Mouse (Mus musculus) cerebellum, adult 11 months (tissue): Measurements from ENCODE around the gene Epha4.

Experiments used
- DNase-seq: peaks from one replicate; pipeline ENCODE4 v3.0.0; 2022

Gene Epha4

DNA sequence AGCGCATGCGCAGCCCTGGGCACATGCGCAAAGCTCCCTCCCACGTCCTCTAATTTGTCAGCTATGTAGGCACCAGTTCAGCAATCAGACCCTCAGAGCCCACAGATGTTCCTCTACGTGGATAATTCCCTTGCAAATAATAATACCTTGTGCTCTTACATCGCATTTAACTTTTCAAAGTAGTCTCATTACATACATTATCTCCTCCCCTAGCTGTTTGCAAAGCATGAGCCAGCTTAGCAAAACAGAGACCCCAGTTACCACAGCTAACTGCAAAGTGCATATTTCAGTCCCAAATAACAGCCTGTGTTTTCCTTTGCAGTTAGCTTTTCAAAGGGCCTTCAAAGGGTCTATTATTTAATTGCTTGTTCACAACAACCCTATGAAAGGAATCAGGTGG is 123.3 kb downstream of the Epha4 start:
- DNase-seq = no peak

DNA sequence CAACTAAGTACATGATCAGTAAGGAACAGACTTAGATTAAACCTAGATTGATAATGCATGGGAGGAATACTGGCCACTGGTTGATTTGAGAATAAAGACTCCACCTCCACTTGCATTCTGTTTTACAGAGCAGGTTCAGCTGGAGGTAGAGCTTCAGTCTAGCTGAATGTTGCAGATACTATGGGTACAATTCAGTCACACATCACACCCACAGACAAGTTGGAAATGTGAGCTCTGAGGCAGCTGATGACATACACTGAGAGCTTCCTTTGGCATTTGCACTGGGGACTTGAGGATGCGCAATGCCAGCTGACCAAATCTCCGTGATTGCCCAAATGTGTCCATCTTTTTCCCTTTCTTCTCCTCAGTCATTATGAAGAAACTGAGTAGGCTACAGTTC is 125.8 kb downstream of the Epha4 start:
- no peak for DNase-seq

DNA sequence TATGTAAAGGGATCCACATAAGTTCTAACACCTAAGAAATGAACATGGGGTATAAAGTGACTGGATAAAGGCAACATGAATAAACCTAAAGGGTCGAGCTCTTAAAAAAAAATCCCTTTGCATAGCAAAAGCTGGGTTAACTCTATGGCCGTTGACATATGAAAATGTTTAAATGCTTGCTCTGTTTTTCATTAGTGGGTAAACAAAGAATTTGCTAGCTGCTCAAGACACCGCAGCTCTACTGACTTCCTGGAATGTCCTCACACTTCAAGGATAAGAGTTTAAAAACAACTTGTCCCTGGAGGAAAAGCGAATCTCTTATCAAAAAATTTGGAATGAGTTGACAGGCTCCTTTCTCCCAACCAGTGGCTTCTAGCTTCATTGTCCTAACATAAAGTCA is 126.3 kb downstream of the Epha4 start:
- no peak for DNase-seq

DNA sequence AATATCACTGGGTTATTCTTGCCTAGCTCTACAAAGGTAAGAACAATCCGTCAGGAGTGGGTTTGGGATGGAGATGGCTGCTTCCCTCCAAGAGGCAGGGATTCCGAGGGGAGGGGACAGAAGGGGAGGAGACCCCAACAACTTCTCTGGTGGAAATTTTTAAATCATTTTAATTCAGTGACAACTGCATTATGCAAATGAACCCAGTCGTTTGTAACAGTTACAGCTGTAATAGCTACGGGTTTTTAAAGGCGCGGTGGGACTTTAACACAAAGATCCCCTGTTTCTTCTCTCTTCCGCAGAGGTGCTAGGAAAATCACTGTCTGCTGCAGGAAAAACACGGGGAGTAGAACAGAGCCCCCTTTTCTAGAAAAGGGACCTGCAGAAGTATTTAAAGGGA is 129.3 kb downstream of the Epha4 start:
- DNase-seq = no peak

DNA sequence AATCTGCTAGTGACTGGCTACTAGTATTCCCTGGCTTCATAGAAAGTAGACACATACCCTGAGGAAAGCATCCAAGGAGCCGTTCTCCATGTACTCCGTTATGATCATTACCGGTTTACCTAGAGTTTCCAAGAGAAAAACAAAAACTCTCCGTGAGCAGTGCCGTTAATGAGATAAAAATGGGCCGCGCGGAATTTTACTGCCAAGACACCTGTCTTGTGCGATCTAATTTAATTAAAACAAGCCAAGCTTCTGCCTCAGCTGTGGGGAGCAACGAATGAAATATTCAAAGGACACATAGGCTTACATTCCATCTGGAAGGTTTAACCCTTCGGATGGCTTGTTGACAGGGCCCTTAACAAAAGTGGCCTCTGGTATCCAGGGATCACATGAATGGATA is 131.4 kb downstream of the Epha4 start:
- DNase-seq = no peak

DNA sequence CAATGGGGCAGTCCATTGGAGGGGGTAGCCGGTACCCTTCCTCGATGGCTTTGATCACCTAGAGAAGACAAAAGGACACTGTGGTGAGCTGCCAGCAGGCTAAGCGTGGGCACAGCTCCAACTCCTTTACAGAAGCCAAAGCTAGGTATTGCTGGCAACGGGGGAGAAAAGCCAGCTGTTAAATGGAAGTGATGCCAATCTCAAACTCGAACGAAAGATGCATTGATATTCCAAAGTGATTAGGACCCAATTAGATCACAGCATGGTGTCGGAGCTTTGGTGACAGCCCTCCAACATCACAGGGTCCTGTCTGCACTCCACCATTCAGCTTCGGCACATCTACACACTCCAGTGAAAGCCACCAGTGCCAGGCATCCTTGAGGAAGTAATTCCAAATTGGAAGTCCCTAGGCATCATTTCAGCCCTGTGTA is 137.3 kb downstream of the Epha4 start:
- DNase-seq = no peak

DNA sequence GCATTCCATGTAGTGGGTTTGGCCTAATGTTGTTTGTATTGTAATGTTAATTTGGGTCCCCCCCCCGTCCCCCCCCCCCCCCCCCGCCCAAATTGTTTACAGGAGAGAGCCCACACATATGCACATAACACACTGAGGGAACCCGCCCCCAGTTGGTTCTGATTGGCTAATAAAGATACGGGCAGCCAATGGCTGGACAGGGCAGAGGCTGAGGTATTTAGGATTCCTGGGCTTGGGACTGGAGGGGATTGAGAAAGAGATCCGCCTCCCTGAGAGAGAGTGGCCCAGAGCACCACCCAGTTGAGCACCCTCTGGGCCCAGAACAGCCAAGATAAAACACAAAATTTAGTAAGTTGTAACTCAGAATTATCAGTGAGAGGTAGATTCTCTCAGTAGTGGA is 140.8 kb downstream of the Epha4 start:
- DNase-seq = no peak

DNA sequence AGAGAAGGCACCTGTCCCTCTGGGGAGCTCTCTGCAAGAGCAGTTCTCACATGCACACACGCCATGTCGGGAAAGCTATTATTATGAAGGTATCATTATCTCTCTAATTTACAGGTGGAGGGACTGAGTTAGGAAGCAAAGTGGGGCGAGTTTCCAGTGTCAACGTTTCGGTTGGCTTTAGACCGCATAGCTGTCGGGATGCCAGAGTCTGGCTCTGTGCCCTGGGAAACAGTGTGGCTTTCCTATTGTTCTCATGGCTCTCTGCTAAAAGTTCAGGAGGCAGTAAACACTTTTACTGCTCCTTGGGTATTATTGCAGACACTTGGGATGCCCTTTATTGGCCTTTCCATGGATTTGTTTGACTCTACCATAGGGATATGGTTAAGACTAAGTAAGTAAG is 144.0 kb downstream of the Epha4 start:
- DNase-seq = no peak

DNA sequence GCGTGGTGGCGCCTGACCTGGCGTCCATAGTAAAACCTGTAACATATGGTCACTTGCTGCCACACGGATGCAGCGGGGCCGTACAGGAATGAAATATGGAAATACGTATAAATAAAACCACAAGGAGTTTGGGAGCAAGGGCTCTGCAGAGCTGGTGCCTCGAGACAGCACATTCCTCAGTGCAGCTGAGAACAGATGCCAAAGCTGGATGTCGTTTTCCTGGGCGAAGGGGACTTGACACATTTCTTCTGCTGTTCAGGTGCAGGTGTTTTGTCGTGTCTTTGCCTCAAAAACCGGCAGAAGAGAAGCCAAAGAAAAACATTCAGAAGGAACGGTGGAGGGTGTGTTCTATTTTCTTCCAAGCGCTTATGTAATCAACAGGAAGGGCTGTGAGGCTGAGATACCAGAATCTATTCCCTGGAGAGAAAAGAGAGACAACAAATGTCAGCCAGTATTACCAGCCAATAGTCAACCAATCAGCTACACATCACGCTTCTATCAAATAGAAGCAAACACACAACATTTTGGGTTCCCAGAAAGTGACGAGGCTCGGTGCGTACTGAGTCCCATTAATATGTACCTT is 145.5 kb downstream of the Epha4 start:
- no peak for DNase-seq

DNA sequence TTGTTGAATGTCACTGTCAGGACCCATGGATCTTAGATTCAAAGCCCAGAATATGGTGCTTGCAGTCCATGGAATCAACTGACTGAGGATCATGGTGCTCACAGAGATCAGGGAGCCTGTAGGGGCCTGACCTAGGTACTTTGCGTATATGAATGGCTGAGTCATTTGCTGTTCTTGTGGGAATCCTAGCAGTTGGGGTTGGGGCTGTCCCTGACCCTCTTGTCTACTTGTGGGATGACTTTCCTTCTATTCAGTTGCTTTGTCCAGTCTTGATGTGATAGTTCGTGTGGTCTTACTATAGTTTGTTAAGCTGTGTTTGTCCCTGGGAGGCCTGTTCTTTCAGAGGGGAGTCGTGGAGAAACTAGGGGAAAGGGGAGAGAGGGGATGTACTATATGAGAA is 149.0 kb downstream of the Epha4 start:
- DNase-seq = no peak

DNA sequence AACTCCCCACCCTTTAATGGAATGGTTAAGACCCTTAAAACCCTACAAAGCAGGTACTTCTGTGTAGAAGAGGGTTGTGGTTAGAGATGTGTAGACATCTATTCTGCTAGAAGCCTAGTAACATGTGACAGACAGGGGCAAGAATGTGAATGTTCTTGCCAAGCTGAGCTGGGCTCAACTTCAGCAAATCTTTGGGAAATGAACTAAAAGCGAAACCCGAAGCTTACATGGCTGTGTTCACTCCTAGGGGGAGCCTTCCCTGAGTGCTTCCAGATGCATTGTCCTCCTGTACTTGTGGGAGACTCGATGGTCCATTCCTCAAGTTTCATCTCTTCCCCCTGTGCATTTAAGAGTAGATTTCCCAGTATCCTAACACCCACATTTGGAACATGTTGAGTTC is 150.3 kb downstream of the Epha4 start:
- no peak for DNase-seq

DNA sequence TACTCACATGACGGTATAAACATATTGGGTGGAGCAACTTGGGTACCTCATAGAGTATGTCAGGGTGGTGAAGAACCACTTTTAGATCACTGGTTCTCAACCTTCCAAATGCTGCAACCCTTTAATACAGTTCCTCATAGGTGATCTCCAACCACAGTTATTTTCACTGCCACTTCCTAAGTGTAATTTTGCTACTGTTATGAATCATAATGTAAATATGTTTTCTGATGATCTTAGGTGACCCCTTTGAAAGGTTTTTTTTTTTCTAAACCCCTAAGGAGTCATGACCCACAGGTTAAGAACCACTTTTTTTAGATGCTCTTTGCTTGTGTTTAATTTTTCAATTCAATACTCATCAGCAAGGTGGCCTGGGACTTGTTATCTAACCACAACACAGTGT is 151.0 kb downstream of the Epha4 start:
- DNase-seq = no peak

DNA sequence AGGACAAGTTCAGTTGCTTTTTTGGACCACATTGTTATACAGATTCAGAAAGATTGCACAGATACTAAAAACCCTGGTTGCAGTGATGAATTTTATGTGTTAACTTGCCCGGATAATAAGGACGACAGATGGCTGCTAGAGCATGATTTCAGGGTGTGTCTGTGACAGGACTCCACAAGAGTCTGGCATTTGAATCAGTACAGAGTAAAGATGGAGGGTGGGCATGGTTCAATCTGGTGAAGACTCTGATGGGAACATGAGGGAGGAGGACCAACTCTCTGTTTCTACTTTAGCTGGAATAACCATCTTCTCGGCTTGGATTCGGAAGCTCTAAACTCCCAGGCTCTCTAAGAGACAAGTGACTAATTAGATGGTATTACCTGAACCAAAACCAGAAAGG is 168.4 kb downstream of the Epha4 start:
- DNase-seq = no peak

DNA sequence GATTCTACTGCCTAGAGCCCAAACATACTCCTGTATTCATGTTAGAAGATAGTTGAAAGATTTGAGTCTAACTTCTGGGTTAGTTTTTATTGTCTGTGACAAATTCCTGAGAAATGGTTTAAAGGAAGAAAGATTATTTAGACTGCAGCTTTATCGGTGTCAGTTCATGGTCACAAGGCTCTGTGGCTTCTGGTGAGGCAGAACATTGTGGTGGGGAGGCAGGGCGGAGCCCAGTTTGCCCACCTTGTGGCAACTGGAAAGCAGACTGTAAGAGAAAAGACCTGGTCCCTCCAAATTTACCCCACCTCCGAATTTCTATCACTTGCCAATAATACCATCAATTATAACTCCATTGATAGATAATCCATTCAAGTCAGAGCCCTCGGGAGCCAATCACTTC is 171.1 kb downstream of the Epha4 start:
- DNase-seq = no peak

DNA sequence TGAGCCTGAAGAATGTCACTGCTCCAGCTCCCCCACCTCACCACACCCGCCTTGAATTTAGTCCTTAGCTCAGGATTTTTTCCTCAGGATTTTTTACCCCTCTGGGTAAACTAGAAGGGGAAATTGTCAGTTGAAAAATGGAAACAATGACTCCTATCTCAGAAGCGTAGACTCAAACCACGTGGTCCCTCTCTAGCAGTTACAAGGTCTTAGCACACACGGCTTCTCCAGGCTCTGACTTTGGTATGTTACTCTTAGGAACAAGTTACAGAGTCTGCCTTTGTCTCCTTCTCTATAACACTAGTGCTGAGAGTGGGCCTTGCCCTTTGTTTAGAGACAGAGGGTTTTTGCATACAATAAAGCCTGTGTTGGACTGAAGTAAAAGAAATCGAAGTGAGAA is 175.2 kb downstream of the Epha4 start:
- DNase-seq = no peak

DNA sequence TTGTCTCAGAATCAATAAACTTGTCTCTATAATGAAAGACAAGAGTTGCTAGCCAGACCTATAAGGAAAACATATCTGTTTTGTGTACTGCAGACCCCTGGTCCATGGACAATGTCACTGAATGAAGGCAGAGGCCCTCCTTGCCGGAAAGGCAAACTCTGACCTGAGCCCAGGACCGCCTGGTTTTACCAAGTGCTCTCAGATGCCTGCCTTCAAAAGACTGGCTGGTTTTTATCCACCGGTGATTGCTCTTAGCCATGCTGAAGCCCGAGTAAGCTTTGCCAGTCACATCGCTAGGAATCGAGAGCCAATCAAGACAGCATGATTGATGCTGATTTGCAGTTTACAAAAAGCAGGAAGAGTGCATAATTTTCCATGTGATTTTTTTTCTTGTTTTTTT is 176.5 kb downstream of the Epha4 start:
- no peak for DNase-seq

DNA sequence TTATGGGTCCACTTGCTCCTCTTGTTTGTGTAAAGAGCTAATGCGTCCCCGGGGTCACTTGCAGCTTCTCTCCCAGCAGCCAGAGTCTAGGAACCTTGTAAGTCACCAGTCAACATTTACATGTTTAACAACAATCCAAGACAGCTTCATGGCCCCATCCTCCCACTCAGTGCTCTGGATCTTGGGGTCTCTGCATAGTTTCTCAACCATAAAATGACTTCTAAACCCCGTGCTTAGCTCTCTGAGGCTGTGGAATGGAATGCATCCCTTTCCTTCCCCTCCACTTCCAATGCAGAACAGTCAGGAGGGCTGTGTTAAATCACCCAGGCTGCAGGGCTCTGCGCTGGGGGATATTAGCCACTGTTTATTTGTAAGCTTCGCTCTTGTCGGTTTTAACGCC is 178.0 kb downstream of the Epha4 start:
- no peak for DNase-seq

DNA sequence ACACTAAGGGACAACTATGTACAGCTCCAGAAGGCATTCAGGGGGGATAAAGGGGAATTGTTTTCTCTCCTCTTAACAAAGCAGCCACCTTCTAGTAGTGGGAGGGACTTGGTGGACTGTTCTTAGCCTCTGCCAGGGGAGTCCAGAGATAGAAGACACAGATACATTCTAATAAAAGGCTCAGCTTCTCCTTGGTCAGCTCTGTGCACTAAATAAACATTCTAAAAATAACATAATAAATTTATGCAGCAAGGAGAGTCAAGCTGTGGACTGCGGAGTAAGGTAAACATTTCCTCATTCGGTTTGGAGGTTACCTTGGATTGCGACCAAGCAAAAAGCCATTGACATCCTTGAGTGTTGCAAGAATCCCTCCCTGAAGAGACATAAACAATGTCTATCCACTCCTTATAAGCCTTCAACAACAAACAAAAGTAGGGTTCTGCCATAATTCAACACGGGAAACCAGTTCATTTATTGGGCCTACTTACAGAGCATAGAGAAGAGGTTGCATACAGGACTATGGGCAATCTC is 196.2 kb downstream of the Epha4 start:
- no peak for DNase-seq
